Mouse (Mus musculus): ENCODE measurements around the gene Cfap77. TPM values are rescaled to one million over a fixed set of nuclear protein-coding genes. Genes with fewer than 3 reads are reported as not detected.

The Cfap77 gene
- polyA plus RNA-seq, 1 experiment = not detected

DNA sequence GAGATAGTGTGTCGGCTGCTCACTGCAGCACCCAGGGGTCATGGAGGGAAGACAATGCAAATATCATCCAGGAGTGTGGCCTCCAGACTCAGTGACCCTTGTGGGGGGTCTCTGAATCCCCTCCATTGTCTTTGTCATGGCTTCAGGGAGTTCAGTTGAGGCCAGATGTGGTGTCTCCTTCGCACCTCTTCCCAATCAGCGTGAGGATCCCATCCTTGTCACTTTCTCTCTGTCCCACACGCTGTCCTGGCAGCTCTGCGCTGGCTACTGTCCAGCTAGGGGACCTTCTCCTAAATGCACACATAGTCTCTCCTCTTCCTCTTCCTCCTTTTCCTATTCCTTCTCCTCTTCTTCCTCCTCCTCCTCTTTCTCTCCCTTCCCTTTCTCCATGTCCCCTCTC, 79.3 kb downstream of the Cfap77 start:
- H3K4me1 ChIP-seq (ENCODE audit: control insufficient read depth, insufficient read depth, low read length) = no peaks in the 10 kb centered on the region
- TF ChIP-seq CTCF (IDR thresholded peaks at IDR 0.05; ENCODE audit: low read depth, low read length) (no peak), POLR2A (IDR thresholded peaks at IDR 0.05; ENCODE audit: borderline replicate concordance, low read depth, low read length) (no peak)
- no peak overlapping the region for H3K27ac ChIP-seq (ENCODE audit: insufficient read depth, low read depth, low read length)
- H3K4me3 ChIP-seq (ENCODE audit: insufficient read depth, low read length) = no peak overlapping the region

DNA sequence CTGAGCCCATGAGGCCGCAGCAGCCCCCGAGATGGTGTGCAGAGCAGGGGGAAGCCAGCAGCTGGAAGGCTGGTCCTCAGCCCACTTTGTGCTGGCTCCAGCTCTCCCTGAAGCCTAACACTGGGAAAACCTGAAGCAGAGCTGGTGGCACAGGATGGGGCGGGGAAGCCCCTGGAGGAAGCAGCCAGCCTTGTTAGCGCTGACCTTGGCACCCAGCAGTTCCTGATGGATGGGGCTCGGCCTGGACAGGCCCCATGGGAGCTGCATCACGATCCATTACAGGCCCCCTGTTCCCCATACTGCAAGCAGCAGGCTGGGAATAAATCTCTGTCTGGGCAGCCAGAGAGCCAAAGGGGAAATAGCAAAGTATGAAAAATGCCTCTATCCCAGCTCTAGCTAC, 80.3 kb downstream of the Cfap77 start:
- Histone ChIP-seq H3K4me3 (ENCODE audit: insufficient read depth, low read length) (no peak overlapping the region), H3K4me1 (ENCODE audit: control insufficient read depth, insufficient read depth, low read length) (no peaks in the 10 kb centered on the region), H3K27ac (ENCODE audit: insufficient read depth, low read depth, low read length) (no peak overlapping the region)
- no peak for TF ChIP-seq CTCF (IDR thresholded peaks at IDR 0.05; ENCODE audit: low read depth, low read length)

DNA sequence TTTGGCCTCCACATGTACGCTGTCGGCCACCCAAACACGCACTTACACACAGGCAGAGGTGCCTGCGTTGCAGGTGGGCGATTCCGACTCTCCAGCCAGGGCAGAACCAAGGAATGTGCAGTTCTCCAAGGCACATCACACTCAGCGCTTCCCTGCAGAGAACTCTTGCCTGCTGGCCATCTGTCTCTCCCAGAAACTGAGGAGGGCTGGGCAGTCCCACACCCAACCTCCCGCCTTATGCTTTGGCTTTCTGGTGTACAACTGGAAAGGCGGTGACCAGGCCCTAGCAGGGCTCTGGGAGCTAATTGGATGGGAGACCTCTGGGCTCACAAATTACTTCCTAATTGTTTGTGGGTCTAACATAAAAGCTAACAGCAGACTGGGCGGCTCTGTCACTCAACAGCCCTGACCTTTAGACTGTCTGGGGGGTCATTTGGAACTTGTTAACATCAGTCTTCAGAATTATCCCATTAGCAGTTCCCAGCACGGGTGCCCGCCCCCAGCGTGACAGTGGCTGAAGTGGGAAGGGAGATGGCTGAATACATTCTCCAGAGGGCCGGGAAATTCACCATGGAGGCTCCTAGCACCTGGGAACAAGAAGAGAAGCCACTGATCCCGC, 80.9 kb downstream of the Cfap77 start:
- H3K4me3 ChIP-seq (ENCODE audit: insufficient read depth, low read length) = no peak overlapping the region
- H3K4me1 ChIP-seq (ENCODE audit: control insufficient read depth, insufficient read depth, low read length) = no peaks in the 10 kb centered on the region
- H3K27ac ChIP-seq (ENCODE audit: insufficient read depth, low read depth, low read length) = no peak overlapping the region
- TF ChIP-seq CTCF (IDR thresholded peaks at IDR 0.05; ENCODE audit: low read depth, low read length) = no peak
- TF ChIP-seq POLR2A (IDR thresholded peaks at IDR 0.05; ENCODE audit: borderline replicate concordance, low read depth, low read length) = no peak

DNA sequence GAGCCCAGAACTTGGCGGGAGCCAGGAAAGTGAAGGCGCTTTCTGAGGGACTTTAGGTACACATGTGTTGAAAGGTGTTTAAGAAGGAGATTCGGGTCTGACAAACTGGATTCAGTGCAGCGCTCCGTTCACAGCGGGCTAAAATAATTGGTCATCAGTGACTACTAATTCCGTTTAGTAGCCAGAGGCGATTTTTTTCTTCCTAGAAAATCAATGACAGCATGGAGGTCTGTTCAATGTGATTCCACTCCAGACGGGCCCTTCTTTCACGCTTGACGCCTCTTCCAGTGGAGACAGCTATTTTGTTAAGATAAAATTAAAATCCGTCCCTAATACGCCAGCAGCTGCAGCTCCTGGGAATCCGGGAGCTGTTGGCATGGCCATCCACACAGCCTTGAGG, 84.4 kb downstream of the Cfap77 start:
- TF ChIP-seq POLR2A (IDR thresholded peaks at IDR 0.05; ENCODE audit: borderline replicate concordance, low read depth, low read length) = no peak
- no peak overlapping the region for H3K27ac ChIP-seq (ENCODE audit: insufficient read depth, low read depth, low read length)
- no peaks in the 10 kb centered on the region for H3K4me1 ChIP-seq (ENCODE audit: control insufficient read depth, insufficient read depth, low read length)

DNA sequence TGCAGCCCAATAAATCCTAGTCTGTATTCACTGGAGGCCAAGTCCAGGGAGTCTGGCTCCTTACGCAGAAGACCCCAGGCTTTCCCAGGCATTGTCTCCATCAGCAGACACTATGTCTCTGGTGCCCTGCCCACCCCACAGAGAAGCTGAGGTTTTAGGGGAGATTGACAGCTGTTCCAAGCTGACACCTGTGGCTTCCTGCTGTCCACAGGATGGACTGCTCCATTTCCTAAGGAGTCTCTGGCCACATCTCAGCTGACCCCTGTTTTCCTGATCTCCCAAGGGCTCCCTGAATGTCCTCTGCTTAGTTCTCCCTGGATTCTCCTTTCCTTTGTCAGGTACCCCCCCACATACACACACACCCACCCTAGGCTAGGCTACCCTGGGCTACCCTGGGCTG, 86.6 kb downstream of the Cfap77 start:
- H3K4me1 ChIP-seq (ENCODE audit: control insufficient read depth, insufficient read depth, low read length) = no peaks in the 10 kb centered on the region
- no peak overlapping the region for H3K4me3 ChIP-seq (ENCODE audit: insufficient read depth, low read length)
- TF ChIP-seq POLR2A (IDR thresholded peaks at IDR 0.05; ENCODE audit: borderline replicate concordance, low read depth, low read length) = no peak
- TF ChIP-seq CTCF (IDR thresholded peaks at IDR 0.05; ENCODE audit: low read depth, low read length) = no peak
- H3K27ac ChIP-seq (ENCODE audit: insufficient read depth, low read depth, low read length) = no peak overlapping the region

More for the DNA sequence above, 84.4 kb downstream of the Cfap77 start:
- H3K4me3 ChIP-seq (ENCODE audit: insufficient read depth, low read length) = no peak overlapping the region

DNA sequence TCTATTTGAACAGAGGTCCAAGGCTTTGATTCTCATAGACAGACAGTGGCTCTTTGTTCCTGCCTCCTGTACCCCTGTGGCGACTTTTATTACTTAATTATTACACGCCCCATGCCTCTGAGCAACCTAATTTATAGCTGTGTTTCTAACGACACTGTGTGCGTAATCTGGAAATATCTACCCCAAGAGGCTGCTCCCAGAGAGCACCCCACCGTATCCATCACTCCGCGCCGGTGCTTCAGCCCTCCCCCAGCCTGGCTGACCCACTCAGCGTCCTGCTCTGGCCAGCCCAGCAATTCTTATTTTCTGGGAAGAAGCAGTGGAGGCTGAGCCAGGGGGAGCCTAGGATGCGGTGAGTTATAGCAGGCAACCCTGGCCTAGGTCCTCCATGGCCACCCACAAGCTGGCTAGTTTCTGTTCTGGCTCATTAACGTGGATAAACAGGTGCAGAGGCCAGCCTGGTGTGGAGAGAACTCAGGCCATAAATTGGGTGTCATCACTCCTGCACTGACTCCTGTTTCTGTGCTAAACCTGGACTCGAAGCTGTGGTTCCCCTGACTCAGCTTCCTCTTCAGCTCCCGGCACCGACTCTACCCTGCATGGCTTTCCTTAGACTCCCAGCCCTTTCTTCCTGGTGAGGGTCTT, 88.6 kb downstream of the Cfap77 start:
- Histone ChIP-seq H3K4me3 (ENCODE audit: insufficient read depth, low read length) (no peak overlapping the region), H3K4me1 (ENCODE audit: control insufficient read depth, insufficient read depth, low read length) (no peaks in the 10 kb centered on the region), H3K27ac (ENCODE audit: insufficient read depth, low read depth, low read length) (no peak overlapping the region)
- TF ChIP-seq CTCF (IDR thresholded peaks at IDR 0.05; ENCODE audit: low read depth, low read length) = no peak
- TF ChIP-seq POLR2A (IDR thresholded peaks at IDR 0.05; ENCODE audit: borderline replicate concordance, low read depth, low read length) = no peak

DNA sequence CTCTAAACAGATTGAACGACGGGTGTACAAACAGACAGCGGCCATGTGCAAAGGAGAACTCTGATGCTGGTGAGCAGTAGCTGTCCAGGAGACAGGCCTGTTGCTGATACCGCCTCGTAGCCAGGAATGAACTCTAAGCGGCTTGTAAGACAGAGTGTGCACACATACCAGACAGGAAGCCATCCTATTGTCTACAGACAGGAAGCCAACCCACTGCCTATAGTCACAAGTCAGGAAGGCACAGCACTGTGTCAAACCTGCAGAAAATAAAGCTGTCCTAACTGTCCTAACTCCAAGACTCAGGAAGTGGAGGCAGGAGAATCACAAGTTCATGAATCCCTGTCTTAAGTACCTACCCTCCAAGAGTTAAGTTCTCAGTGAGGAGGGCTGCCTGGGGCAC, 91.3 kb downstream of the Cfap77 start:
- H3K4me3 ChIP-seq (ENCODE audit: insufficient read depth, low read length) = no peak overlapping the region
- no peaks in the 10 kb centered on the region for H3K4me1 ChIP-seq (ENCODE audit: control insufficient read depth, insufficient read depth, low read length)
- TF ChIP-seq POLR2A (IDR thresholded peaks at IDR 0.05; ENCODE audit: borderline replicate concordance, low read depth, low read length) = no peak
- no peak for TF ChIP-seq CTCF (IDR thresholded peaks at IDR 0.05; ENCODE audit: low read depth, low read length)
- H3K27ac ChIP-seq (ENCODE audit: insufficient read depth, low read depth, low read length) = no peak overlapping the region

DNA sequence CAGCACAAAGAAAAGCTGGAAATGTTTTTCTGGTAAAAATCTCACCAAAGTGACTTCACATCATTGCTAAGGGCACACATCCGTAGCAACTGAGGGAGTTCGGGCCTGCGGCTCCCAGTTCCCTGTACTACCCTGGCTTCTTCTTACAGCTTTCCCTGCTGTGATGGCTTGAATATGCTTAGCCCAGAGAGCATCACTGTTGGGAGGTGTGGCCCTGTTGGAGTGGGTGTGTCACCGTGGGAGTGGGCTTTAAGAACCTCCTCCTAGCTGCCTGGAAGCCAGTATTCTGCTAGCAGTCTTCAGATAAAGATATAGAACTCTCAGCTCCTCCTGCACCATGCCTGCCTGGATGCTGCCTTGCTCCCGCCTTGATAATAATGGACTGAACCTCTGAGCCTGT, 93.2 kb downstream of the Cfap77 start:
- H3K4me1 ChIP-seq (ENCODE audit: control insufficient read depth, insufficient read depth, low read length) = no peaks in the 10 kb centered on the region
- no peak for TF ChIP-seq CTCF (IDR thresholded peaks at IDR 0.05; ENCODE audit: low read depth, low read length)
- TF ChIP-seq POLR2A (IDR thresholded peaks at IDR 0.05; ENCODE audit: borderline replicate concordance, low read depth, low read length) = no peak
- H3K4me3 ChIP-seq (ENCODE audit: insufficient read depth, low read length) = no peak overlapping the region
- no peak overlapping the region for H3K27ac ChIP-seq (ENCODE audit: insufficient read depth, low read depth, low read length)

DNA sequence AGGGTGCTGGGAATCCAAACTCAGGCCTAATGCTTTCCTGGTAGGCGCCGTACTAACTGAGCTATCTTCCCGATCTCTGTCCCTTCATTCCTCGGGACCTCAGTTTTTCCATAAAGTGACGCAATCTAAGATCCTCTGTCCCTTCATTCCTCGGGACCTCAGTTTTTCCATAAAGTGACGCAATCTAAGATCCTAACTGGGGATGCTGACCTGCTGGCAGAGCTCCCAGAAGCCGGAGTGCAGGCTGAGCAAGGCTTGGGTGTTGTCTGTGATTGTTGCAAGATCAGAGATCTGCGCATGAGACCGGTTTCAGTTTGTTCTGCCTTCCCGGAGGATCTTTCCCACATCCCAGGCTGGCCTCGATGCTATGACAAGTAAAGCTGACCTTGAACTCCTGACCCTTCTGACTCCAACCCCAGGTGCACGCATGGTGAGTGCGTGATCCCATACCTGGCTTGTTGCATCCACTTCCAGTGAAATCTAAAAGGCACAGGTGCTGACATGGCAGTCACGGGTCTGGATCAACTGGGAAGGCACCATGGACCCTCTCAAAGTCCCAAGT, 93.8 kb downstream of the Cfap77 start:
- no peaks in the 10 kb centered on the region for H3K4me1 ChIP-seq (ENCODE audit: control insufficient read depth, insufficient read depth, low read length)
- H3K4me3 ChIP-seq (ENCODE audit: insufficient read depth, low read length) = no peak overlapping the region
- H3K27ac ChIP-seq (ENCODE audit: insufficient read depth, low read depth, low read length) = no peak overlapping the region
- no peak for TF ChIP-seq POLR2A (IDR thresholded peaks at IDR 0.05; ENCODE audit: borderline replicate concordance, low read depth, low read length)
- TF ChIP-seq CTCF (IDR thresholded peaks at IDR 0.05; ENCODE audit: low read depth, low read length) = no peak

DNA sequence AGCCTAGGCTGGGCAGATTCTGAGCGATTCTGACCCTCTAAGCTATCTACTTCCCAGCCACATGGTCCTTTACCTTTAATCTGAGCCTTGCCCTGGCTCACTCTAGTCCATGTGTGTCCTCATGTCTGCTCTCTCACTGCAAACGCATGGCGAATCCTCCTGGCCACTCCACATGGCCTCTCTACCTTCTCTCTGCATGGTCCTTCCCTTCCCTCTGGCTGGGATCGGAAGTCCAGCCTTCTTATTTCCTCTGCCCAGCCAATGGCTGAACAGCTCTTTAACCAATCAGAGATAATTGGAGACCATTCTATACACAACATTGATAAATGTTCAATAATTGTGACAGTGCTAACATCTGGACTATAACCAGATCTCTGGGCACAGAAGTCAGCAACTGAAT, 98.0 kb downstream of the Cfap77 start:
- TF ChIP-seq POLR2A (IDR thresholded peaks at IDR 0.05; ENCODE audit: borderline replicate concordance, low read depth, low read length) (no peak), CTCF (IDR thresholded peaks at IDR 0.05; ENCODE audit: low read depth, low read length) (no peak)
- no peak overlapping the region for H3K4me3 ChIP-seq (ENCODE audit: insufficient read depth, low read length)
- H3K4me1 ChIP-seq (ENCODE audit: control insufficient read depth, insufficient read depth, low read length) = no peaks in the 10 kb centered on the region
- no peak overlapping the region for H3K27ac ChIP-seq (ENCODE audit: insufficient read depth, low read depth, low read length)
